Mouse (Mus musculus) liver, postnatal 0 days (tissue): Measurements from ENCODE around the gene Zfp768. TPM values are rescaled to one million over a fixed set of nuclear protein-coding genes. Genes with fewer than 3 reads are reported as not detected.

Experiments
- ATAC-seq: fragments of 200-750 bp; cut with Nextera tagmentation; 2 replicates; pipeline ENCODE4 v1.8.0; 2017; ENCODE audit warnings: mild to moderate bottlenecking, moderate library complexity
- DNase-seq: peaks from one replicate; pipeline ENCODE4 v3.0.0-alpha.2; 2016
- H3K27ac ChIP-seq: fragments of 300-500 bp; sonication (generic); 2 replicates; pipeline ENCODE4 v1.5.1; 2014; ENCODE audit warnings: antibody characterized with exemption, moderate library complexity, mild to moderate bottlenecking, low read depth
- H3K27me3 ChIP-seq: fragments of 300-500 bp; sonication (generic); 2 replicates; pipeline ENCODE4 v1.6.1; 2014; ENCODE audit warnings: low read length, control low read depth, mixed read lengths; ENCODE audit not compliant: insufficient read depth
- H3K36me3 ChIP-seq: fragments of 300-500 bp; sonication (generic); replicated peaks from 2 replicates; pipeline ENCODE4 v1.6.1; 2014; ENCODE audit warnings: mild to moderate bottlenecking, control low read depth, low read length, moderate library complexity, mixed read lengths; ENCODE audit not compliant: insufficient read depth
- H3K4me1 ChIP-seq: fragments of 300-500 bp; sonication (generic); 2 replicates; pipeline ENCODE4 v1.6.1; 2014; ENCODE audit warnings: antibody characterized with exemption, mild to moderate bottlenecking, control low read depth; ENCODE audit not compliant: insufficient read depth
- H3K4me2 ChIP-seq: fragments of 300-500 bp; sonication (generic); 2 replicates; pipeline ENCODE4 v1.6.1; 2014; ENCODE audit warnings: low read depth, mild to moderate bottlenecking, low read length, moderate library complexity, mixed read lengths
- H3K4me3 ChIP-seq: fragments of 300-500 bp; sonication (generic); 2 replicates; pipeline ENCODE4 v1.5.1; 2014; ENCODE audit warnings: low read depth, low read length
- H3K9ac ChIP-seq: fragments of 300-500 bp; sonication (generic); replicated peaks from 2 replicates; pipeline ENCODE4 v1.6.1; 2014; ENCODE audit warnings: mild to moderate bottlenecking, moderate library complexity
- H3K9me3 ChIP-seq: fragments of 300-500 bp; sonication (generic); 2 replicates; pipeline ENCODE4 v1.6.1; 2016; ENCODE audit warnings: mild to moderate bottlenecking, control low read depth, low read length, mixed read lengths
- CTCF ChIP-seq: sonication (generic); IDR thresholded peaks from 2 replicates; pipeline ENCODE4 v1.5.1; 2016; ENCODE audit warnings: antibody characterized with exemption, low read depth
- EP300 ChIP-seq: IDR thresholded peaks from 2 replicates; pipeline ENCODE4 v1.6.1; 2016; ENCODE audit warnings: antibody characterized with exemption, low read depth, mild to moderate bottlenecking
- WGBS: fragments of 180-500 bp; shearing (Covaris S2); extraction: QIAGEN DNeasy Blood & Tissue Kit; methylation state at CpG from one replicate; pipeline ENCODE4 v1.1.7; 2014; ENCODE audit not compliant: insufficient replicate concordance; 5-methylcytosine and 5-hydroxymethylcytosine counted together
- polyA plus RNA-seq: library from polyadenylated mRNA; unstranded; fragments of >200 nt; fragmentation: Nextera tagmentation; extraction: Ambion mirVana; gene quantifications from 2 replicates; pipeline ENCODE4 v1.2.1, GENCODE M21; 2015

Gene Zfp768
- polyA plus RNA-seq, 1 experiment from 2014 or later: 4.8 TPM

GRCm38 (mm10) chr7:127357871-127358270 lies 12.5 kb upstream of the Zfp768 start:
- no peak for TF ChIP-seq CTCF
- no peak for TF ChIP-seq EP300
- ATAC-seq (no peak), DNase-seq (no peak)
- no peak overlapping the region for H3K27ac ChIP-seq
- no peak overlapping the region for H3K4me3 ChIP-seq
- H3K9ac ChIP-seq: no peak overlapping the region
- no peaks in the 10 kb centered on the region for H3K36me3 ChIP-seq
- H3K4me2 ChIP-seq: no peak overlapping the region
- H3K4me1 ChIP-seq: 0 out of 2 replicates have a peak, but pooled peaks cover 2% of the 10 kb centered on the region
- 60% methylated on average over 2 of the region's 2 CpGs for WGBS
- no peaks in the 10 kb centered on the region for H3K27me3 ChIP-seq
- no peaks in the 10 kb centered on the region for H3K9me3 ChIP-seq

- ATAC-seq (no peak; the same call in 1 of the 2 replicates), DNase-seq (no peak)
- no peak overlapping the region for H3K9ac ChIP-seq
- no peaks in the 10 kb centered on the region for H3K36me3 ChIP-seq
- H3K27me3 ChIP-seq: no peaks in the 10 kb centered on the region
- no peak overlapping the region for H3K27ac ChIP-seq
- H3K9me3 ChIP-seq: no peaks in the 10 kb centered on the region
- 0 out of 2 replicates have a peak, but pooled peaks cover 2% of the 10 kb centered on the region for H3K4me1 ChIP-seq
- TF ChIP-seq EP300 (no peak), CTCF (no peak)
- no peak overlapping the region for H3K4me3 ChIP-seq
- 39% methylated on average over 3 of the region's 3 CpGs for WGBS
- H3K4me2 ChIP-seq: no peak overlapping the region
Observed at GRCm38 (mm10) chr7:127355796-127356195, 10.4 kb upstream of the Zfp768 start.

DNA sequence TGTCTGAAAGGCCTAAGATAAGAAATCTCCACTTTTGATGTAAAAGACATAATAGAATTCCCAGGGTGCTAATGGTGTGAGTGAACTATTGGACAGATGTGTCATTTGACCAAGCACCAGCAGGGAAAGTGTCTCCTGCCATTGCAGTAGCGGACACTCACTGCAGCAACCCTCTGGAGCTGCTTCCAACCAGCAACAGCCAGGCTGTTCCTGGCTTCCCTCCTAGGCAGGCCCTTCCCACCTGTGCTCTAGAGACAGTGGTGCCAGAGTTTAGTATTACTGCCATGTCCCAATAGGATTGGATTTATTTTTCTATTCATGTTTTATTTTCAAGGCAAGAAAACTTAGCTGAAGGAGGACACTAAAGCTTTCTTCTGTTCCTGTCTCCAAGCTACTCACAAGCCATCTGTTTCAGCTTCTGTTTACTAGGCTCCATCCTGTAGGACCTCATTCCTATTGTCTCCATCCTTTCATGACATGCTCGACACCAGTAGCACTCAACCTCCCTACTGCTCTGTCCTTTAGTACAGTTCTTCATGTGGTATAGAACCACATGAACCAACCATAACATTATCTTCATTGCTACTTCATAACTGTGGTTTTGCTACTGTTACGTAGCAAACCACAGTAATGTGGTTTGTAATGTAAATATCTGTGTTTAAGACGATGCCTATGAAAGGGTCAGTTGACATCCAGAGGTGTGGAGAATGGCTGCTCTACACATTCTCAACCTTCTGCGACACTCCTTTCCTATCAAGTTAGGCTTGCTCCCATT lies 6.0 kb upstream of the Zfp768 start:
- H3K9me3 ChIP-seq: no peaks in the 10 kb centered on the region
- TF ChIP-seq EP300 (no peak), CTCF (no peak)
- H3K27ac ChIP-seq: no peak overlapping the region
- H3K4me1 ChIP-seq: peaks cover 10% of the 10 kb centered on the region; the same call in 1 of the 2 replicates
- H3K9ac ChIP-seq: no peak overlapping the region
- no peak for DNase-seq
- no peak overlapping the region for H3K4me2 ChIP-seq
- ATAC-seq: no peak
- H3K4me3 ChIP-seq: no peak overlapping the region
- H3K36me3 ChIP-seq: no peaks in the 10 kb centered on the region
- H3K27me3 ChIP-seq: no peaks in the 10 kb centered on the region
- 54% methylated on average over 5 of the region's 5 CpGs for WGBS

DNA sequence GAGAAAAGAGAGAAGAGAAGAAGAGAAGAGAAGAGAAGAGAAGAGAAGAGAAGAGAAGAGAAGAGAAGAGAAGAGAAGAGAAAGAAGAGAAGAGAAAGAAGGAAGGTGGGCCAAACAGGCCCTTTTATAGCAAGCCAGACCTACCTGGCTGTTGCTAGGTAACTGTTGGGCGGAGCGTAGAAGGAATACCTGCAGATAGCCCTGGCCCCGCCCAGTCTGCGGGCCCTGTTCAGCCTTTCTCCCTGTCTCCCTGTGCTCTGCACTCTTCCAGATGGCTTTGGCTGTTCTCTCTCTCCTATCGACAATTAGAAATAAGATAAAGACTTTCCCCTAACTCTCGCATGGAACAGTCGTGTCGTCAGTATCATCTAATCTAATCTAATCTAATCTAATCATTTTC lies 1.3 kb upstream of the Zfp768 start:
- DNase-seq: peak; percentile 38
- Histone ChIP-seq H3K9ac (no peak overlapping the region; the same call in 1 of the 2 replicates), H3K9me3 (no peaks in the 10 kb centered on the region), H3K4me3 (peak overlapping the region; percentile 88), H3K27me3 (no peaks in the 10 kb centered on the region), H3K4me2 (peak overlapping the region; percentile 75), H3K4me1 (peaks cover 15% of the 10 kb centered on the region; the same call in 1 of the 2 replicates), H3K36me3 (no peaks in the 10 kb centered on the region), H3K27ac (peak overlapping the region; percentile 88)
- no peak for ATAC-seq
- TF ChIP-seq EP300: no peak
- TF ChIP-seq CTCF: no peak
- 32% methylated on average over 8 of the region's 8 CpGs for WGBS

- H3K36me3 ChIP-seq: no peaks in the 10 kb centered on the region
- no peaks in the 10 kb centered on the region for H3K9me3 ChIP-seq
- peak overlapping the region; percentile 88 for H3K4me3 ChIP-seq
- peak overlapping the region; percentile 88 for H3K27ac ChIP-seq
- no peak for TF ChIP-seq EP300
- TF ChIP-seq CTCF: no peak
- peak overlapping the region; percentile 75 for H3K4me2 ChIP-seq
- ATAC-seq (peak; percentile 29), DNase-seq (no peak)
- peaks cover 15% of the 10 kb centered on the region; the same call in 1 of the 2 replicates for H3K4me1 ChIP-seq
- H3K27me3 ChIP-seq: no peaks in the 10 kb centered on the region
- 2% methylated on average over 33 of the region's 42 CpGs for WGBS
- peak overlapping the region; percentile 76 for H3K9ac ChIP-seq
Observed at GRCm38 (mm10) chr7:127345092-127345491, 297 bp downstream of the Zfp768 start.

DNA sequence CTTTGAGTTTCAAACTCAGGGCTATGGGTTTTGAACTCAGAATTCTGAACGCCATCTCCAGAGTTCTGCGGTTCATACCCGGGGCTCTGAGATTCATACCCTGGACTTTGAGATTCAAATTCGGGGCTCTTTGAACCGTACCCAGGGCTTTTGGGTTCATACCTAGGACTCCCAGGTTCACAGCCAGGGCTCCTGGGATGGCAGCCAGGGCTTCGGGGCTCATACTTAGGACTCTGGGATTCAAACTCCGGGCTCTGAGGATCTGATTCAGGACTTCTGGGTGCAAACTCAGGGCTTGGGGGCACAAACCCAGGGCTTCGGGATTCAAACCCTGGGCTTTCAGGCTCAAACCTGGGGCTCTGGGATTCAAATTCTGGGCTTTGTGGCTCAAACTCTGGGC lies 1.0 kb downstream of the Zfp768 start:
- H3K9ac ChIP-seq: peak overlapping the region; percentile 76
- no peaks in the 10 kb centered on the region for H3K9me3 ChIP-seq
- no peaks in the 10 kb centered on the region for H3K36me3 ChIP-seq
- H3K27me3 ChIP-seq: no peaks in the 10 kb centered on the region
- peak overlapping the region; percentile 88 for H3K4me3 ChIP-seq
- peak overlapping the region; percentile 75 for H3K4me2 ChIP-seq
- no peak for DNase-seq
- 0 out of 2 replicates have a peak overlapping the region, but pooled peaks have one; percentile 88 for H3K27ac ChIP-seq
- no peak for ATAC-seq
- H3K4me1 ChIP-seq: peaks cover 15% of the 10 kb centered on the region; the same call in 1 of the 2 replicates
- 83% methylated on average over 8 of the region's 8 CpGs for WGBS
- TF ChIP-seq CTCF (no peak), EP300 (no peak)
